Mouse (Mus musculus): ENCODE data around the gene Smyd3. TPM values are rescaled to one million over a fixed set of nuclear protein-coding genes. Genes with fewer than 3 reads are reported as not detected.

Gene Smyd3
- polyA plus RNA-seq (2012; rRNA removed; ENCODE audit: low replicate concordance): 2.4 and 5.7 TPM in 2 replicates

GRCm38 (mm10) chr1:179517713-179518465 is at the start of gene Smyd3:
Smyd3 (minus strand) TSS chr1:179518041.

GRCm38 (mm10) chr1:179545768-179546550 is 28.1 kb upstream of the Smyd3 start, which contains the start of the genes Tfb2m and Cnst:
Tfb2m (minus strand) TSS chr1:179546267.
Cnst (plus strand) TSS chr1:179546370.

Other genes starting within 250 kb of the Smyd3 start
- gene Tfb2m, start 28.2 kb upstream of the Smyd3 start, polyA plus RNA-seq (2012; rRNA removed; ENCODE audit: low replicate concordance): 12.6 and 16.5 TPM in 2 replicates
- gene Cnst, start 28.3 kb upstream of the Smyd3 start, polyA plus RNA-seq (2012; rRNA removed; ENCODE audit: low replicate concordance): 31.5 and 31.9 TPM in 2 replicates
- 17.8 and 18.3 TPM in 2 replicates for gene Sccpdh, start 150.2 kb upstream of the Smyd3 start, polyA plus RNA-seq (2012; rRNA removed; ENCODE audit: low replicate concordance)
- gene Kif28, start 227.2 kb upstream of the Smyd3 start, polyA plus RNA-seq (2012; rRNA removed; ENCODE audit: low replicate concordance): 0.06 TPM in 1 of 2 replicates, not detected in the other